Mouse (Mus musculus) small intestine, adult 2 months (tissue): ENCODE data around the gene Ppil2.
A peak's percentile ranks its signal among the peaks of the same experiment; 100 is the strongest.

Source experiments
- CTCF ChIP-seq: fragments of 200-500 bp; IDR thresholded peaks from 2 replicates; pipeline ENCODE4 v1.5.1; 2012; ENCODE audit warnings: low read depth, mild to moderate bottlenecking, control low read depth, inconsistent platforms, low read length, moderate library complexity, mixed read lengths; ENCODE audit not compliant: insufficient replicate concordance, insufficient read length; ENCODE audit errors: extremely low read depth
- POLR2A ChIP-seq: fragments of 200-500 bp; IDR thresholded peaks from 2 replicates; pipeline ENCODE4 v1.6.1; 2012; ENCODE audit warnings: low read depth, mild to moderate bottlenecking, control low read depth, inconsistent platforms, low read length, moderate library complexity

DNA sequence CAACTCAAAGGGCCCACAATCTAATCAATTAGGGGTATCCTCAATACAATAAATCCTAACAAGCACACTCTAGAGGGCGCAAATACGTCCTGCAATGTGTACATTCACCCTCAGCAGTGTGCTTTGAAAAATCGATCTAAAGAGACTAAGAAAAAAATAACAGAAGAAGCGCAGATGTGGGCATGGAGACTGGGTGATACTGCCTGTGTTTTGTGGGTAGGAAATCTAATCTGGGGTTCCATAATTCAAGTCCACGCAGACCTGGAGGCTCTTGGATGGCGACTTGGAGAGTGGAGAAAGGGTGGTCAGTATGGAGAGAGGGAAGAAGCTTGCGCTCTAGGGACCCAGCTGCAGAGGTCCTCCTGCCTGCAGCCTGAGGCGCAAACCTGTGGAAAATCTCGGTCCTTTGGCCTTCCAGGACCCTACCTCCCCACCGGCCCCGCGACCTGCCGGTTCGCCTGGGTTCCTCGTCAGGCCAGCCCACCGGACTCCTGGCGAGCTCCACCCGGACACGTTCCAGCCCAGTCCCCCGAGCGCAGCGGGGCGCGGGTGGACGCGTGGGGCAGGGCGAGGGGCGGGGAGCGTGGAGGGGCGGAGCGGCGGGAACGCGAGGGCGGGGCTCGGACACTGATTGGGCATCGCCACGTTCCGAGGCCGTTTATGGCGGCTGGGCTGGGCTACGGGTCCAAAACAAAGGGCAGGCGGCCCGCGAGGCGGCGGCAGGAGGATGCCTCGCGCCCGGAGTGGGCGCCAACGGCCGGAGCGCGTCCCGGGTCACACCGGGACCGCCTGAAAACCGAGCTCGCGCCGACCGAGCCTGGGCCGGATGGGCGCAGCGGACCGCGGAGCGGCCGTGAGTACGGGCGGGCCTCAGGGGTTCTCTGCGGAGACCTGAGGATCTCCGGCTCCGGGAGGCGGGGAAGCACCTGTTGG lies 41.3 kb downstream of the Ppil2 start, which contains the start of gene Ypel1:
- TF ChIP-seq POLR2A (0 out of 2 replicates have a peak, but pooled peaks have one; percentile 49), CTCF (no peak)
